Mouse (Mus musculus): ENCODE results near the gene Slpi. TPM values are rescaled to one million over a fixed set of nuclear protein-coding genes. Genes with fewer than 3 reads are reported as not detected.
A peak's percentile ranks its signal among the peaks of the same experiment; 100 is the strongest.

The Slpi gene
- total RNA-seq, 4 experiments from 2014 or later, result 0.67 TPM; not detected in 3

DNA sequence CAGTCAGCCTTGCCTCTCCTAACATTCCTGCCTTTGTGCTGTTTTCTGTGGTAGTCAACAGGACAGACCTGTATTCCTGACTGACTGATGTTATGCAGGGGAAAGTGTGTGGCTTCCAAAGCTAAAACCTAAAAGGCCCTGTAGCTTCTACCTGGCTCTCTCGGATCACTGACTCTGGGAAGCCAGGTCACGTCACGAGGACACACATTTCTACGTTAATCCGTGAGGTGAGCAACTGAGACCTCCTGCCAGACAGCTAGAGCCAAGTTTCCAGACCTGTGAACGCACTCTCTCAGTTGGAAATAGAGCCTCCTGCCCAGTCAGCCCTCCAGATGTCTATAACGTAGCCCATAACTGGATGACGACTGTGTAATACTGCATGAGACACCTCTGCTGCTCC is 33.1 kb upstream of the Slpi start:
- no peak for DNase-seq (ENCODE audit: low spot score in 2 of 2)

DNA sequence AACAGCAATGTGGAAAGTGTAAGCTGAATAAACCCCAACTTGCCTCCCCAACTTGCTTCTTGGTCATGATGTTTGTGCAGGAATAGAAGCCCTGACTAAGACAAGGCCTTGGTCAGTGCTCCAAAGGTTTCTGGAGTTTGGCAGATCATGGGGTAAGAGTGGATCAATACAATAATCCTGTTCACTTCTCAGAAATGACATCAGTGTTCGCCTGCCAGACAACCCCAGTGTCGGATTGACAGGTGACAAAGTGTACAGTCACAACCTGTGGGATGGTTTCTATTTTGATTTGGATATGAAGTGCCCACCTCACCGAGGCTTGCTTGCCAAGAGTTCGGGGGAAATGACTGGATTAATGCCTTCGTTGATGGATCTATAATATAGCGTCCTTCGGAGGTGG is 32.4 kb upstream of the Slpi start:
- DNase-seq (ENCODE audit: low spot score in 2 of 2), result no peak

DNA sequence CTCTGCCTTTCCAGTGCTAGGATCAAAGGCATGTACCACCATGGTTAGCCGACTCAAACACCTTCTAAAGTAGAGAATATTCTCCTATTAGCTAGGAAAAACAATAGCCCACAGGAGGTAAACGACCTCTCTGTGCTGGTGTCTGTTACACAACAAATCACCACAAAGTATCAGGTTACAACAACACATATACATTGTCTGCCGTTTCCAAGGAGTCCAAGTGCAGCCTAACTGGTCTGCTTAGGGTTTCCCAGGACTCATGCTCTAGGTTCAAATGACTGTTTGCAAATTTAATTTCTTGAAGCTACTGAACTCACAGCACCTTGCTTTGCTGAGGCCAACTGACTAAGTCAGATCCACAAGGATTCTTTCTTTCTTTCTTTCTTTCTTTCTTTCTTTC is 30.6 kb upstream of the Slpi start:
- DNase-seq (ENCODE audit: low spot score in 2 of 2), result no peak

DNA sequence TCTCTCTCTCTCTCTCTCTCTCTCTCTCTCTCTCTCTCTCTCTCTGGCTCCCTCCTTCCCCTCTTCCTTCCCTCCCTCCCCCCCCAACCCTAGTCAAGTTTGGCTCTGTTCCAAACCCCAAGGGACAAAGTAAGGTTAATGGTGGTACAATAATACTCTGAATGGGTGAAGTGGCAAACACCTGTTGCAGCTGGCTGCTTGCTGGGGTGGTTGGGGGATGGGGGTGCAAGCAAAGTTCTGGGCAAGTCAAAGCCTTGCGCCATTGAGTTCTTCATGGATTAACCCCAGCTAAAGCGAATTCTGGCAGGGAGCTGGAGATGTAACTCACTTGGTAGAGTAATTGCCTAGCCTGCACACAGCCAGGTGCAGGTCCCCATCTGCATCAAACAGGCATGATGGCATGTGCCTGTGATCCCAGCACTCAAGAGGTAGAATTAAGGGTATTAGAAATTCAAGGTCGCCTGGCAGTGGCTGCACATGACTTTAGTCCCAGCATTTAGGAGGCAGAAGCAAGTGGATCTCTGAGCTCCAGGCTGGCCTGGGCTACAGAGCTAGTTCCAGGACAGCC is 29.5 kb upstream of the Slpi start:
- no peak for DNase-seq (ENCODE audit: low spot score in 2 of 2)

DNA sequence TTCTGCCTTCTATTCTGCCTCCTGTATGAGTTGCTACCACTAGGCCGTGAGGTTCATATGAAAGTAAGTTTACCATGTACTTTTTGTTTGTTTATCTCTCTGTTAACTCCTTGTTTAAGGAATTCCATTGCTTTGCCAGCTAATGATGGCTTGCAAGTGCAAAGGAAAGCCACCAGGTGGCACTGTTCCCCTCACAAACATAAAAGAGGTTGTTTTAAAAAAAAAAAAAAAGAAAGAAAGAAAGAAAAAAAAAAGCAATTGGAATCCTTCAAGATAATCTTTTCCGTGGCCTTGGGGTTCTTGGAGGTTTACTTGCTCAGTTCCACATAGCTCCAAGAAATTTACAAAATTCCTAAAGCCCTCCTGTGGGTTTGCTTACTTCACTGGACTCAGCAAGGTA is 28.3 kb upstream of the Slpi start:
- DNase-seq (ENCODE audit: low spot score in 2 of 2), result no peak

DNA sequence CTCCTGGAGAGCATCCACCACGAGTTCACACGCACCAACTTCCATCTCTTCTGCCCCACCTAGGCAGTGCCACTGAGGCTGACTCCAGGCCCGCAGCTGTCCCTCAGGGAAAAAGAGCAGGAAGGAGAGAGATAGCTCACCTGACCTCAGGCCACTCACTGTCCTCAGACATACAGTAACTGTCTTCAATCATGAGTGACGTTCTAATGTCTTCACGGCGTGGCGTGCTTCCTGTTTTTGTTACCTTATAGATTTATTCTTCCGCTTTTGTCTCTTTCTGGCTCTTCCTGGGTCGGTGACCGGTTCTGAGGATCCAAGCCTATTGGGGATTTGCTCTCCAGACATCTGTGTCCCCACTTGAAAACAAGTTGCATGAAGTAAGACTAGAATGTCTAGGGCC is 25.7 kb upstream of the Slpi start:
- no peak for DNase-seq (ENCODE audit: low spot score in 2 of 2)

DNA sequence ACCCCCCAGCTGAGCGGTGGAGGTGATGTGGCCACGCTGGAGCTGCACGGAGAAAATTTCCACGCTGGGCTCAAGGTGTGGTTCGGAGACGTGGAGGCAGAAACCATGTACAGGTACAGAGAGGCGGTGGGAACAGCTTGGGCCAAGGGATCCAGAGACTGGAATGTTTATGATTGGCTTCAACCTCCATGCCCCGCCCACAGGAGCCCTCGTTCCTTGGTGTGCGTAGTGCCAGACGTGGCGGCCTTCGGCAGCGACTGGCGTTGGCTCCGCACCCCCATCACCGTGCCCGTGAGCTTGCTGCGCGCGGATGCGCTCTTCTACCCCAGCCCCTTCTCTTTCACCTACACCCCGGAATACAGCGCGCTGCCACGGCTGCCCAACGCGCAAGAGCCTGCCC is 25.3 kb upstream of the Slpi start:
- no peak for DNase-seq (ENCODE audit: low spot score in 2 of 2)

DNA sequence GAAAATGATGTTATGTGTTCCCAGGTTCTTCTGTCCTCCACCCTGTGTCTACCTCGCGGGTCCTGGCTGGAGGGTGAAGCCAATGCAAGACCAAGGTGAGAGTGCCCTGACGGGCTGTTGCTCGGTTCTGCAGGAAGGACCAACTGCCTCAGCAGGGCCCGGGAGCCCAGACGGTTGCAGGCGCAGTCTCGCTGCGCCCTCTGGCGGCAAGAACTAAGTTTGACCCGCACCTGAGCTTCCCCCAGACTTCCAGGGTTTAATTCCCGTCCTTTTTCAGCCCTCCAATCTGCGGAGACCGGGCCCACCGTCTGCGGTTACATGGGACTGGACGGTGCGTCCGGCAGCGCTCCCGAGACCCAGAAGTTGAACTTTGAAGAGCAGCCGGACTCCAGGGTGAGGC is 18.8 kb upstream of the Slpi start:
- DNase-seq (ENCODE audit: low spot score in 2 of 2), result peak in 1 of 2 experiments; percentile 52

DNA sequence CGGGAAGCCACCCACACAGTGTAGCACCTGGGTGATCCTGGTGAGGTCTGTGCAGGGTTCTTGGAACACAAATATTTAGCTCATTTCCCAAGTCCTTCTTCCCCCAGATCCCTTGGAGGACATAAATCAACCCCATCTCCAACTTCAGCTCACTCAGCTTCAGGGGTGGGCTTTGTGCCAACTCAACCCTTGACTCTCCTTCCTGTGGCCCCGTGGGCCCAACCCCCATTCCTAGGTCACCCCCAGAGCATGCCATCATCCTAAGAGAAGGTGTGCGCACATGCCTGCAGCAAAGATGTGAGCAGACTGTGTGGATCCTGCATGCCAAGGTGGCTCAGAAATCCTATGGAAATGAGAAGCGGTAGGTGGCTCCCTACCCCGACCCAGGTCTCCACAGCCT is 16.6 kb upstream of the Slpi start:
- DNase-seq (ENCODE audit: low spot score in 2 of 2), result no peak

DNA sequence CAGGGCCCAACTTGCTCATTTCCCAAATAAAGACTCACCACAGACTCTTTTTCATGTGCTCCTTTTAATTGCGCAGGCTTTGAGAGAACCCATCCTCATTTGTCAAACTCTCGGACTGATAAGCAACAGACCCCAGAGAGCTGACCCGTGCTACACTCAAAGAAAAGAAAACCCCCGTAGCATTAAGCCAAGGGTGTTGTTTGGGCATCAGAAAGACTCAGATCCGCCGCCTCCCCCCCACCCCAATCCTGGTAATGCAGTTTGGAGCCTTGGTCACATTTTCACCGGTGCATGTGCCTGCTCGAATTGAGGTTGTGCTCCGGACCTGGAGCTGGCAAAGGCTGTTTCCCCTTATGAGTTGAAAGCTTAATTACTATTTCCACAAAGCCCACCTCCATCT is 16.2 kb upstream of the Slpi start, which contains the start of gene Matn4:
TSS of gene Matn4 (minus strand) at position 101 of the 400 bp plus-strand sequence.
- no peak for DNase-seq (ENCODE audit: low spot score in 2 of 2)

DNA sequence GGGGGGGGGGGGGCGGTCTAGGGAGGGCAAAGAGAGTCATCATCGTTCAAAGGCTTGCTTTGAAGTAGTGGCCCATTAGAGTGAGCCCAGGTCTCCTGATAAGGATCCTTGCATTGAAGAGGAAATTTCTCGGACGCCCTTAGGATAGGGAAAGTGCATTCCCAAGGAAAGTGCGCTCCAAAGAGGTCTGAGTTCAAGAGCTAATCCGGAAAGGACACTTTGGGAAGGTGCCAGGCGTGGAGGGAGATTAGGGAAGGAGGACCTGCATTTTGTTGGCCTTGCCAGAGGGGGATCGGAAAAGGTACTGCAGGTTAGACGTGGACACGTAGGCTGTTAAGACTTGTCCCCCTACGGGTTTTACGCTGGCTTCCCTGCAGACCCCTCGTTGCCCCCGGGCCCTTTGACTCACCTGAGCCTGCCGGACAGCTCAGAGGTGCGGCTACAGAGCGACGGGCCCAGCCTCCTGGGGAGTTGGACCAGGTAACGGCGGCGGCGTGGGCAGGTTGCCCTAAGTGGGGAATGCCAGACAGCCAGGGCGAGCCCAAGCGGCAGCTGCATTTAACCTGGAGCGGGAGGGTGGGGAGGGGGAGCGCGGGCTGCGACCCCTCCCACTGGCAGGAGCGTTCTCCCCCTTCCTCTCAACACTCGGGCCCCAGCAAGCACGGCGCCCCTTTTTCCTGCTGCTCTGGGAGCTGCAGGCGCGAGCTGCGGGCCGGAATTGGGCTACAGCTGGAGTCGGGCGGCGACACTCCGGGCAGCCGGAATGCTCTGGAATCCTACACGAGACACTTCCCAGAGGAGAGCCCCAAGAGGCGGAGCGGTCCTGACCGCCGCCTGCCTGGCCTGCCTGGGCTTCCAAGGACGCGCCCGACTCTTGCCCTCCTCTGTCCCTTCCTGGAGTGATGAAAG is 15.4 kb upstream of the Slpi start:
- no peak for DNase-seq (ENCODE audit: low spot score in 2 of 2)

DNA sequence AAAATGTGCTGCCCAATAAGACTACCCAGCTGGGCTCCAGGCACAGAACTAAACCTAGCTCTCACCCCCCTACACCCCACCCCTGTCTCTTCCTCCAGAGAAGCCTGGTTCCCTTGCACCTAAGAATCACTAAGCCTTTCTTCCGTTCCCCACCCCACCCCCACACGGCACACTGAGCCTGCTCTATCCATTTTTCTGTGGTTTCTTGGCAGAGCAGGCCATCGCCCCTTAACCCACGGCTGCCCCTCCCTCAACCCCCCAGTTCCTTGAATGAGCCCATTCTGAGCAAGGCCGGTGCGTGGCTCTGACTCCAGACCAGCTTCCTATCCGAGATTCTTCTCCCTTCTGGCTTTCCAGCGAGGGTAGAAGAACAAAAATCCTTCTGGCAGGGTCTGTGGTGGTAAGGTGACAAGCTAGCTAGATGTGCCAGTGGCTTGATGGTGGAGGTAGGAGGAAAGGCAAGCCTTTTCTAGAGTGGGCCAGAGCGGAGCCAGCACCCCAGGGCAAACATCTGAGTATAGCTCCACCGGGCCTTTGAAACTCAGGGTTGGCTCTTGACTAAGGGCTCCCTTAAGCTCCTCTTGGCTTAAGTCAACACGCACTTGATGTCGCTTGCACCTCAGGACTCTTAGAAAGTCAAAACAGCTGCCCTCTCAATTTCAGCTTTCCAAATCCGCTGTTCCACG is 14.6 kb upstream of the Slpi start:
- DNase-seq (ENCODE audit: low spot score in 2 of 2), result no peak

DNA sequence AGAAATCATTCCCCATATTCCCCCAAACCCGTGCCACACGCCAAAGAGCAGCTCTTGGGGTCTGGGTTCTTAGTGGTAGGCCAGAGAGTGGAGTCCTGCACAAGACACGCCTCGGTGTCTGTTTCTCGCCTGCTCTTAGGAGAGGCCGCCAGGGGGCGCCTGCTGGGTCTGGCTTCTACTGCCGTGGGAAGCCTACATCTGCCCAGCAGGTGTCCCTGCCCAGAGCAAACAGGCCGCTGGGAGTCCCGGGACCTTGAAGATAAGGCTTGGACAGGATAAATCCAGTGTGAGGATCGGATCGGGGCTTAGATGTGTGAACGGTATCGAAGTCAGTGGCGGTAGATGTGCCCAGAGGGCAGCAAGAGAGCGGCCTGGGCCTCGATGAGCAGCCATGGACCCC is 14.0 kb upstream of the Slpi start, which contains the start of gene Rbpjl:
TSS of gene Rbpjl (plus strand) at position 236 of the 400 bp plus-strand sequence.
- peak; percentile 42 to 55 for DNase-seq (ENCODE audit: low spot score in 2 of 2)

DNA sequence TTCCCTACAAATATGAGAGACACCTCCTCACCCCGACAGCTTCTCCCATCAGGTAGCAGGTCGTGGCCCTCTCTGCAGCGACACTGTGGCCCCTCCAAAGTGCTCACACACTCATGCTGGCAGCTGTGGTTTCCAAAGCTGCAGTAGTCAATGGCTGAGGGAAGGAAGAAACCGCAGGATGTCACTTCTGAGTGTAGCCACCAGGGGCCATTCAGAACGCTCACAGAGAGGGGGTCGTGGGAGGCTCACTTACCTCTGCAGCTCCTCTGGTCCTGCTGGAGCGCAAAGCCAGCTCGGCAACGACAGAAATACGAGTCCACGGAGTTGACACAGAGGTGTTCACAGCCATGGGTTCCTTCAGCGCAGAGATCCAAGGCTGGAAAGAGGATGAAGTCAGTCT is 8.0 kb upstream of the Slpi start:
- DNase-seq (ENCODE audit: low spot score in 2 of 2), result no peak

DNA sequence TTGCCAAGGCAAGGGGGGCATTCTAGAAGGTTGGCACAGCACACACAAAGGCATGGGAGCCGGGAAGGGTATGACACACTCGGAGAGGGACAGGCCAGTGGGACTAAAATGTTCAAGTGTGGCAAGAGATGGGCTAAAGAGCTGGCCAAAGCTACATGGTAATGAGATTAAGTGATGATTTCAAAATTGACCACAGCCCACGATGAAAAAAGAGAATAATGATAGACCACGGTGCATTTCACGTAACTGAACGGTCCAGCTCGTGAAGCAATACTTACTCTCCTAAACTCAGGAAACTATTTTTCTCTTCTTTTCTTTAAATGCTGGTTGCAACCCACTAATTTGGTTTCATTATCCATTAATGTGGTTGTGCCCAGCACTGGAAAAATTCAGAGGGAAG is 7.2 kb upstream of the Slpi start:
- no peak for DNase-seq (ENCODE audit: low spot score in 2 of 2)

DNA sequence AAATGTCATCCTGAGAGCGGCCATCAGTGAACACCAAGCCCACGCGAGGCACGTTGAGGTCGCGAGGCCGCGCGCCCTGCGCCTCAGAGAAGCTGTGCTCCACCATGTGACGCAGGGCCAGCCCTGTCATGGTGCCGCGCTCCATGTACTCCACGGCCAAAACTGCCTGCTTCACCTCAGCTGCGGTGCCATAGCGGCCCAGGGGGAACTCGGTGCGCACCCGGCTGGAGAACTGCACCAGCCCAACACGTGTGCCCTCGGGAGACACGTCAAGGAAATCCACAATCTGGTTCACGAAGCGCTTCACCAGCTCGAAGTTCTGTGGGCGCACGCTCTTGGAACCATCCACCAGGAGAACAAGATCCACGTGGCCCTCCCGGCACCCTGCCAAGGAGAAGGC is 4.2 kb upstream of the Slpi start:
- DNase-seq (ENCODE audit: low spot score in 2 of 2), result no peak

DNA sequence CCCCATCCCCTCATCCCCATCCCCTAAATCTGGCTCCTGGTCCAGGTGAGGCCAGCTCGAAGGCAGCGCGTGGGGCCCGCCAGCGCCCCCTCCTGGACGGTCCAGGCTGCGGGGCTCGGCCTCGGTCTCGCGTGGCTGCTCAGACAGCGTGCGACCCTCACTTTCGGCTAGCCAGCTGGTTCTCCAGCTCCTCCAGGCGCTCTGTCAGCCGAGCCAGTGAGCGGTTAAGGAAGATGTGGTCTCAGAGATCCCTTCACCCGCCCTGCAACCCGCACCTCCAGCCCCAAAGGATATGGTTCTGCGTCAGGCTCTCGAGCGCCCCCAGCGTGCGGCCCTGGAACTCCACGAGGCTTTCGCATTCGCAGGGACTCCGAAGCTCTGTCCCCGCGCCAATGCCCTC is 604 bp upstream of the Slpi start:
- DNase-seq (ENCODE audit: low spot score in 2 of 2), result peak; percentile 51 to 61

DNA sequence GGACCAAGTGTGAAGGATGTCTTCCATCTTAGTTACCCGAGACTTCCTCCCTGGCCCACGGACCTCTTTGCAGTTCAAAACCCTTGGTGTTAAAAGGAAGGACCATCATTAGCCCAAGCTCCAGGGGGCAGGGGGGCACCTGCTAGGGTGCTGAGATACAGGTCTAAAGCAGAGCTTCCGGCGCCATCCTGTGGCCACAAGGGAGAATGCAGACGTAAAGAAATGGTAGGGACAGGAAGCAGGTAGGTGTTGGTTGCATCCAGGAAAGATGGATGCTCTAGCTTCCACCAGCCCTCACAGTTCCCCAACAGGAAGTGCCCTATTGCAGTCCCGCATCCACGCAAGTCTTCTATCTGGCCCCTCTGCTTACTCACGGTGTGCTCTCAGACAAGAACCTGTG is 1.9 kb downstream of the Slpi start:
- no peak for DNase-seq (ENCODE audit: low spot score in 2 of 2)

DNA sequence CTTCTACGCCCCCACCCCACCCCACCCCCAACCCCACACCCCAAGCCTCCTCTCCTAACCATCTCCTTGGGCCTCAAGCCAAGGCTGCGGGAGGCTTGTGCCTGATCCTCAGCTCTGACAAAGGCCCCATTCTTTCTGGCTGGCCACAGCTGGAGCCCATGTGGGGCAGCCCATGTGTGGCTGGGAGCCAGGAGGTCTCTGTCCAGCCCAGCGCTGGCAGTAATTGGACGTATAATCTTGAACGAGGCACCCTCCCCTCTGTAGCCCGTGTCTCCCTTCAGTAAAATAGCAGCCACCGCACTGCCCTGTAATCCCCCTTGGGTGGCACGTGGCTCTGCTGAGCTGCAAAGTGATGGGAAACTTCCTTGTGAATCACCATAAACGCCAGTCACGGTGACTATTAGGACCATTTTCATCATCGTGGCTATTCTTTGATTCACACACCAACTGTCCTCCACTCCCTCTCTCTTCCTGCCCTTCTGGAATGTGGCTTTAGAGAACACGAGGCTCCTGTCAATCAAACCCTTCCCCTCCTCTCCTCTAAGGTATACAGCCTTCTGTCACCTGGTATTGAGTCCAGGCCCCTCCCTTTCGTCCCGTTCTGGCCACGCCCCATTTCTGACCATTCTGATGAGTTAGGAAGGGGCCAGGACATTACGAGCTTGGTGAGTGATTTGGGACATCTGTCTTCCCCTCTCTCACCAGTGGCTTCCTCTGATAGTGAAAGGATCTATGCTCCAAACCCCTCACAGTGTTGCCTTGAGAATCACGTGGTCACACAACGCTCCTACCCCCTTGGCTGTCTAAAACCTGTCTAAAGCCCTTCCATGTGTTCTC is 2.8 kb downstream of the Slpi start:
- no peak for DNase-seq (ENCODE audit: low spot score in 2 of 2)

DNA sequence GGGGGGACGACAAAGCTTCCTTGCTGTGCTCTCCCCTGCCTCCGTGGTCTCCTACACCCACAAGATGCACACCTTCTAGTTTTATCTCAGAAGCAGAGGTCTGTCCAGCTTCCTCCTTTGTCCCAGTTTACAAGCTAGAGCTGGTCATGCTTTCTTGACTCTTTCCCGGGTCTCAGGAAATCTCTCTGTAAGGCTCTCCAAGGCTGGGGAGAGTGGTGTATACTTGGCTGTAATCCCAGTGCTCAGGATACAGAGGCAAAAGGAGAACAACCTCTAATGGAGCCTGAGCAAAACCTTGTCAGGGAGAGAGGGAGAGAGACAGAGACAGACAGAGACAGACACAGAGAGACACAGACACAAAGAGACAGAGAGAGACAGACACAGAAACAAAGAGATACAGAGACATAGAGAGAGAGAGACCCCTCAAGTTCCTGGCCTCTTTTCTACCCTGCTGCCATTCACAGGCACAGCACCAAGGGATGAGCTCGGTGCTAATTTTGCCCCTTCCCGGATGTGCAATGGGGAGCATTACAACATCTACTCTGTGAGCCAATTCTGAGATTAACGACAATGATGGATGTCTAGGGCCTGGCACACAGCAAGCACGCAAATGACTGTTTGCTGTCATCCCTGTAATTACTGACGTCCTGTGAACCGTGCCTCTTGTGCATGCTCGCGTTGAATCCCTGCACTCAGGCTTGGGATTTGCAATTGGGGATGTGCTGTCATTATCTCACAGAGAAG is 5.1 kb downstream of the Slpi start:
- DNase-seq (ENCODE audit: low spot score in 2 of 2), result no peak

DNA sequence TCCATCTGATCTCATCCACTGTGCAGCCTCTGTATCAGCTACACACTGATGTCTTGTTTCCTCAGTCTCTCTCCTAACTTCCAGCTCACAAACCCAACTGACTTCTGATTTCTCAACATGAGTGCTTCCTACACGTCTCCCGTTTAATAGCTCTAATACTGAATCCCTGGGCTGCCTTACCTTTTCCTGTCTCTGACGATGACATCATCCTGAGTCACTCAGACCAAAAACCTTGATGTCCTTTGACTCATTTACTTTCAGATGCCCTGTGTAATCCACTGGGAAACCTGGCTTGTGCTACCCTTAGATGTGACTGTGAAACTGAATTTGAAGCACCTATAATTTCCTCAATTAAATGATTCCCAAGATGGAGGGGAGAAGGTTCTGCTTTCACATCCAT is 5.9 kb downstream of the Slpi start:
- no peak for DNase-seq (ENCODE audit: low spot score in 2 of 2)

Measured in gastrocnemius, adult 8-10 months (tissue).